Mouse (Mus musculus): ENCODE results near the gene Sez6l.

GRCm38 (mm10) chr5:112523331-112523730 is 53.7 kb downstream of the Sez6l start:
- no peak for TF ChIP-seq CTCF (IDR thresholded peaks at IDR 0.05; ENCODE audit: borderline replicate concordance, insufficient read depth, low read length)
- TF ChIP-seq POLR2A (IDR thresholded peaks at IDR 0.05; ENCODE audit: low read depth, low read length) = no peak
